Mouse (Mus musculus) hindbrain, embryonic 15.5 days (tissue): ENCODE data around the gene Gm10037. TPM values are rescaled to one million over a fixed set of nuclear protein-coding genes. Genes with fewer than 3 reads are reported as not detected.
"Not testable (repeated sequence)": the region's sequence is repeated elsewhere in the genome, so short reads cannot be mapped to it uniquely, and the experiment has no call there.

Source experiments
- ATAC-seq: fragments of 200-750 bp; cut with Nextera tagmentation; 2 replicates; pipeline ENCODE4 v1.8.0; 2017; ENCODE audit warnings: low read depth, moderate number of reproducible peaks, moderate TSS enrichment; ENCODE audit not compliant: low FRiP score
- H3K27ac ChIP-seq: fragments of 300-500 bp; sonication (generic); replicated peaks from 2 replicates; pipeline ENCODE4 v1.5.1; 2015; ENCODE audit warnings: mild to moderate bottlenecking, inconsistent platforms
- H3K27me3 ChIP-seq: fragments of 300-500 bp; sonication (generic); 2 replicates; pipeline ENCODE4 v1.6.1; 2015; ENCODE audit warnings: control low read depth, inconsistent platforms
- H3K36me3 ChIP-seq: fragments of 300-500 bp; sonication (generic); 2 replicates; pipeline ENCODE4 v1.6.1; 2015; ENCODE audit warnings: control low read depth, inconsistent platforms
- H3K4me1 ChIP-seq: fragments of 300-500 bp; sonication (generic); replicated peaks from 2 replicates; pipeline ENCODE4 v1.6.1; 2015; ENCODE audit warnings: control low read depth, inconsistent platforms
- H3K4me2 ChIP-seq: fragments of 300-500 bp; sonication (generic); 2 replicates; pipeline ENCODE4 v1.6.1; 2015; ENCODE audit warnings: moderate library complexity, mild to moderate bottlenecking, inconsistent platforms
- H3K4me3 ChIP-seq: fragments of 300-500 bp; sonication (generic); 2 replicates; pipeline ENCODE4 v1.5.1; 2015; ENCODE audit warnings: mild to moderate bottlenecking, inconsistent platforms
- H3K9ac ChIP-seq: fragments of 300-500 bp; sonication (generic); 2 replicates; pipeline ENCODE4 v1.6.1; 2015; ENCODE audit warnings: inconsistent platforms
- H3K9me3 ChIP-seq: fragments of 300-500 bp; sonication (generic); 2 replicates; pipeline ENCODE4 v1.6.1; 2016; ENCODE audit warnings: control low read depth, inconsistent platforms
- WGBS: fragments of 180-500 bp; shearing (Covaris S2); methylation state at CpG from one replicate; pipeline ENCODE4 v1.1.7; 2015; 5-methylcytosine and 5-hydroxymethylcytosine counted together
- polyA plus RNA-seq: library from polyadenylated mRNA; unstranded; fragments of >200 nt; fragmentation: Nextera tagmentation; extraction: Ambion mirVana; gene quantifications from 2 replicates; pipeline ENCODE4 v1.2.1, GENCODE M21; 2015

The Gm10037 gene
- polyA plus RNA-seq, result 5.8 and 6.3 TPM in 2 replicates

DNA sequence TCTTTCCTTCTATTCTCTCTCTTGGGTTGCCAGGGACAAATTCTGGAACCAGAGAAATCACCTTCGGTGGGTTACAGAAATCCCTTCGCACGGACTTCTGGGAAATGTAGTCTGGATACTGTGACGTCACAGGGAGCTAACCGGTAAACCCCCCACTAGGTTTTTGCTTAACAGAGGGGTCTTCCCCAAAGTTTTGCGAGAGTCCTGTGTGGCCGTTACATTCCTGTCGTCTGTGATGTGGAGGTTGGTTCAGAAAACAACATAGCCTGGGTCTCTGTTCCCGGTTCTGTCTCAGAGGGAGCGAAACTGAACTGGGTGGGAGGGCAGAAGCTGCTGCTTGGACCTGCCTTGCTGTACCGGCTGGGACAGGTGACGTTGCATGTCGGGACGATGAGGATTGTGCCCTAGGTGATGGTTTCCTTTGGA, at the start of gene Gm10037:
Gene Gm10037 (plus strand): TSS at position 196 of the 426 bp plus-strand sequence.
- Histone ChIP-seq H3K27ac (peak within 1 kb of the TSS; percentile 71), H3K27me3 (no peaks in the 10 kb centered on the region), H3K4me1 (peaks cover 6% of the 10 kb centered on the region; the same call in 1 of the 2 replicates), H3K9me3 (peaks cover 8% of the 10 kb centered on the region; the same call in 1 of the 2 replicates), H3K36me3 (peaks cover 12% of the 10 kb centered on the region), H3K9ac (peak within 1 kb of the TSS; percentile 58), H3K4me2 (peak within 1 kb of the TSS; percentile 76), H3K4me3 (peak within 1 kb of the TSS; percentile 48)
- ATAC-seq, result peak; percentile 88
- WGBS, result 6% methylated on average over 14 of the region's 14 CpGs

DNA sequence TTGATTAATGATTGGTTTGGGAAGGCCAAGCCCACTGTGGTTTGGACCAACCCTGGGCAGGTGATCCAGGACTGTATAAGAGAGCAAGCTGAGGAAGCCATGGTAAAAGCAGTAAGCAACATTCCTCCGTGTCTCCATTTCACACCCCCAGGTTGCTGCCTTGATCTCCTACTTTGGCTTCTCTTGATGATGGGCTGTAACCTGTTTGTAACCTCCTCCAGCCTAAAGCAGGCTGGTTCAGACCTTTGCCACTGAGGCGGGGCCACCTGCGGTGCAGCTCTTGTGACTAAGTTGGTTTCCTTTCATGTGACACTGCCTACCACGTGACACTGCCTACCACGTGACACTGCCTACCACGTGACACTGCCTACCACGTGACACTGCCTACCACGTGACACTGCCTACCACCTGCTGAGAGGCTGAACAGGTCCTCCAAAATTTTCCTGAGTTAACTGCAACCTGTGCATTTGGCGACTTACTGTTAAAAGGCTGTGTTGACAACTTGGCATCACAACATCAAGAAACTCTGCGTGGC, 38.9 kb upstream of the Gm10037 start:
- 95% methylated on average over 10 of the region's 10 CpGs for WGBS
- no peak overlapping the region for H3K4me2 ChIP-seq
- H3K27ac ChIP-seq, result no peak overlapping the region
- H3K9ac ChIP-seq, result no peak overlapping the region
- H3K27me3 ChIP-seq, result no peaks in the 10 kb centered on the region
- peaks cover 21% of the 10 kb centered on the region for H3K36me3 ChIP-seq
- H3K4me3 ChIP-seq, result no peak overlapping the region
- H3K4me1 ChIP-seq, result no peaks in the 10 kb centered on the region
- H3K9me3 ChIP-seq, result 0 out of 2 replicates have a peak, but pooled peaks cover 3% of the 10 kb centered on the region
- no peak for ATAC-seq

DNA sequence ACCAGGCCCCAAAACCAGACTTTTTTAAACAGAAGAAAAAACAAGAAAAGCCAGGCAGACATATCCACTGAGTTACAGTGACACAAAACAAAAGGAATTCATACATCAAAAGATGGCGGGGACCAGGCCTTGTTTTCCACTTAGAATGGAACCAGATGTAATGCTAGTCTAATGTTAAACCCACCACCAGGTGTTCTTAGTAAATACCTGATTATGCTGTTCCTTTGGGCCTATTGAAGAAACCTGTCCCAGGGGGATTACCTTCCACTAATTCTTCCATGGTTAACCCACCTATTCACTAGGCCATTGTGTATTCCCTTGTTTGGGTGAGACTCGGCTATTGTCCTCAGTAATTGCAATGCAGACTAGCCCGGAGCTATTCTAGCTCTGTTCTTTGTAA, 32.3 kb upstream of the Gm10037 start:
- no peak overlapping the region for H3K9ac ChIP-seq
- ATAC-seq, result no peak
- WGBS, result 65% methylated on average over 3 of the region's 3 CpGs

DNA sequence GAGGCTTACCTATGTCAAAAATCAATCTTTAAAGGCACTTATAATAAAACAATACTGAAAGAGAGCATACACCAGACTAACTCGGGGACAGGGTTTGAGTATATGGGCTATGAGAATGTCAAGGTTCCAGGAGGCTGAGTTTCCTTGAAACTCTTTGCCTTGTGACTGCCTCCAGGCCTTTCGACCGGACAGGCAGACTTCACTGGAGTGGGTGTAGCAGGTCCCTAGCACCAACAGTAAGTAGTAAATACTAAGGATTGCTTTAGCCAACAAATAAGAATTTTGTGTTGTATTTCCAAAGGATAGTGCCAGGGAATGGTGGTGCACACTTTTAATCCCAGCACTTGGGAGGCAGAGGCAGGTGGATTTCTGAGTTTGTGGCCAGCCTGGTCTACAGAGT, 31.8 kb upstream of the Gm10037 start:
- not testable (repeated sequence) for H3K9ac ChIP-seq, H3K27me3 ChIP-seq, H3K27ac ChIP-seq, H3K4me3 ChIP-seq, H3K36me3 ChIP-seq, H3K4me2 ChIP-seq, ATAC-seq, H3K9me3 ChIP-seq, H3K4me1 ChIP-seq
- WGBS, result 94% methylated on average over 3 of the region's 3 CpGs

More for the DNA sequence above, 32.3 kb upstream of the Gm10037 start:
- Histone ChIP-seq H3K27ac (no peak overlapping the region), H3K36me3 (no peaks in the 10 kb centered on the region), H3K4me3 (no peak overlapping the region), H3K9me3 (no peaks in the 10 kb centered on the region), H3K4me2 (no peak overlapping the region), H3K4me1 (no peaks in the 10 kb centered on the region), H3K27me3 (no peaks in the 10 kb centered on the region)

DNA sequence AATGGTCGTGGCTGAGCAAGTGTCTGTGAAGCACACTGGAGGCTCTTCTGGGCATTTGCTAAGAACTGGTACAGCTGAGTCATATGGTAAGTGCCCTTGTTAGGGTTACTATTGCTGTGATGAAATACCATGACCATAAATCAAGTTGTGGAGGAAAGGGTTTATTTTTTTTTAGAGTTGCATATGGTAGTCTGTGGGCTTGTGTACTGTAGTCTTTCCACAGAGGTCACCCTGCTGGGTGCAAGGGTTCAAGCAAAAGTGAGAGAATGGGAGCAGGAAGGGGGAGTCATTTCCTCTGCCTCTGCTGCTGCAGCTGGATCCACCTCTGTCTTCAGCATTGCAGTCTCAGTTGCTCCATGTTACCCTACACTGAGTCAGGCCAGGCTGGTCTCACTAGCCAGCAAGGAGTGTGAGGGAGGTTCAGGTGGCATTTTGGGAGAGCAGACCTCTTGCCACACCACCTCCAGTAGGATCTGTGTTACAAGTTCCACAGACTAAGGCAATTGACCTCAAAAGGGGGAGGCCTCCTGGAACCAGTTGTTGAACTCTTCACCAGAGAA, 19.2 kb upstream of the Gm10037 start:
- ATAC-seq, result no peak
- peaks cover 4% of the 10 kb centered on the region; the same call in 1 of the 2 replicates for H3K4me1 ChIP-seq
- no peak overlapping the region for H3K27ac ChIP-seq
- no peak overlapping the region for H3K4me2 ChIP-seq
- H3K9ac ChIP-seq, result no peak overlapping the region
- WGBS, result 76% methylated on average over 1 of the region's 1 CpGs
- no peaks in the 10 kb centered on the region for H3K27me3 ChIP-seq
- no peaks in the 10 kb centered on the region for H3K36me3 ChIP-seq
- H3K9me3 ChIP-seq, result no peaks in the 10 kb centered on the region
- H3K4me3 ChIP-seq, result no peak overlapping the region

DNA sequence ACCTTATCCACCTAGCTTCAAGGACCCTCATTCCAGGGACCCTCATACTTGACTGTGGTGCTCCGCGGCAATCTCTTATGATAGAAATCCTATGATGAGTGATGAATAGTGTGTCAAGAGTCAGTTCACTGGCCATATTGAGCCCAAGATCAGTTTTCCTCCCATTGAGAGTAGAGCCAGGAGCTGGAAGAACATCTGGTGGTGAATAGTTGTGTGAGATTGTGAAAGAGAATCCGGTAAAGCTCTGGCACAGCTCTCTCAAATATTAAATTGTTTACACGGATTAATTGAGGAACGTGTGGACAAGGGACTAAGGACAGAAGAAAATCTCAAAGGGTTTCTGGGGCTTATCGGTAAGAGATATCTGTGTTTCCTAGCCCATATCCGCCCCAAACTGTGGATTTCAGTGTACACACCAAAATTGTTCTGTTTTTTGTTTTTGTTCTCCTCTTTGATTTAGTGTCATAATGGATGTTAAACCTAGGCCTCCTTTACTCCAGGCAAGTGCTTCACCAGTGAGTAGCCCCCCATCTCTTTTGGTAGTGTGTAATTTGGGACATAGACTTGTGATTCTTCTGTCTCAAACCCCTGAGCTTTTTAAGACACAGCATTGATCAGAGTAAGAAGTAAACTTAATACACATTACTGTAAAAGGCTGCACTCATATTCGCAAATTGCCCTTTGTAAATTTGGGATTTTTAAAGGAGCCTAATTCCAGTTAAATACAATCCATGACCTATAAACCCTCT, 17.8 kb upstream of the Gm10037 start:
- H3K9me3 ChIP-seq, result no peaks in the 10 kb centered on the region
- peak overlapping the region; percentile 79; the same call in 1 of the 2 replicates for H3K9ac ChIP-seq
- peak overlapping the region; percentile 93; the same call in 1 of the 2 replicates for H3K27ac ChIP-seq
- peak overlapping the region; percentile 88 for H3K4me2 ChIP-seq
- no peaks in the 10 kb centered on the region for H3K27me3 ChIP-seq
- WGBS, result 78% methylated on average over 8 of the region's 8 CpGs
- peak overlapping the region; percentile 98 for H3K4me3 ChIP-seq
- H3K4me1 ChIP-seq, result peaks cover 4% of the 10 kb centered on the region; the same call in 1 of the 2 replicates
- no peak for ATAC-seq
- peaks cover 4% of the 10 kb centered on the region; the same call in 1 of the 2 replicates for H3K36me3 ChIP-seq

DNA sequence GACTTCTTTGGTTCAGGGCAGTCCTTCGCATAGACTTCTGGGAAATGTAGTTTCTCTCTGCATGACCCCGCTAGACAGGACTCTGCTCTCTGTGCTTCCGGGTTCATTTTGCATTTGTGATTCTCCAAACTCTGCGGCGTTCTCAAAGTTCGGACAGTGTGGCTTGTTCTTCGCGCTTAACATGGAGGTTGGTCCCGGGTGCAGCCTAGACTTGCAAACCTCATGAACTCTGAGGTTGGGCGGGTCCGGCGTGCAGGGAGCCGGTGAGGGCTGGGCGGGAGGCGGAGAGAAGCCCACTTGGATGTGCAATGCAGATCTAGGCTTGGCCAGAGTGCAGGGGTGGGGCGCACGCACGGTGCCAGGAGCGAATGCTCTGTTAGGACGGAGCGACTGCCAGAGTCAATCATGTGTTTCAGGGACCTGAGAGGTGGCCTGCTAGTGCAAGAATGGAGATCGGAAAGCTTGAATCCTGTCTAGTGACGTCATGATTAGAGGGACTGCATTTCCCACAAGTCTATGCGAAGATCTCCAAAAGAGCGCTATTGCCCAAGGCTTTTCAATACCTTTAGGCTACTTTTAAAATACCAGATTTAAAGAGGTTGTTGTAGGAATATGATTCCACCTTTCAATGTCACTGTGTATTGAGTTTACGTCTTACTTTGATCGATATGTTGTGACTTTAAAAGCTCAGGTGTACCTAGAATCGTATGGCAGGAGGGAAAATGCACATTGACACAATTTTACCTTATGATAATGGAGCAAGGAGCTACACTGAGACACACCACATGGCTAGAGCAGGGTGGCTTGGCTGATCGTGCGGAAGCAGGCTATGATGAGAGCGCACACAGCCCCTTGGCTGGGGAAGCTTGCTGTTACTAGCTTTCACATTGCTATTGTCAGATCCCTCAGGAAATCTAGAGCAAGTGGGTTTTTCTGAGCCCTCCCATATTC, 16.9 kb upstream of the Gm10037 start, which contains the start of gene Zfp273:
Gene Zfp273 (plus strand): TSS at position 31 of the 951 bp plus-strand sequence.
- H3K4me1 ChIP-seq, result peaks cover 4% of the 10 kb centered on the region; the same call in 1 of the 2 replicates
- no peaks in the 10 kb centered on the region for H3K27me3 ChIP-seq
- H3K9me3 ChIP-seq, result peaks cover 3% of the 10 kb centered on the region; the same call in 1 of the 2 replicates
- H3K9ac ChIP-seq, result peak within 1 kb of the TSS; percentile 79
- 4% methylated on average over 31 of the region's 31 CpGs for WGBS
- peak within 1 kb of the TSS; percentile 98 for H3K4me3 ChIP-seq
- H3K27ac ChIP-seq, result peak within 1 kb of the TSS; percentile 93
- ATAC-seq, result peak; percentile 96
- peak within 1 kb of the TSS; percentile 88 for H3K4me2 ChIP-seq
- peaks cover 11% of the 10 kb centered on the region for H3K36me3 ChIP-seq

DNA sequence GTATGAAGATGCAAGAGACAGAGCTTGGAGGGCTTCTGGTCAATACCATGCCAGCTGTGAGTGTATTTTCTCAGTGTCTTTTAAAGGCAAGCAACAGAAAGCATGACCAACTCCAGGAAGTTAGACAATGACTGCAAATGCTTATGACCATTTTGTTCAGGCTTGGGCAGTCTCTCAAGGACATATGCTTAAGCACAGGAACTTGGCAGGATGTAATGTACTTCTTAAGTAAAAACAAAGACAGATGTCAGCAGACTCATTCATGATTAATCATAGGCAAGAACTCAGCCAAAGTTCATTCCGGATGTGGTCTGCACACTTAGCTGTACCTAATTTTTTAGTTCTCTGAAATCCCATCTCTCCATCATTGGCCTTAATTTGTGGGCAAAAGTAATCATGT, 12.3 kb upstream of the Gm10037 start:
- Histone ChIP-seq H3K4me1 (peaks cover 4% of the 10 kb centered on the region; the same call in 1 of the 2 replicates), H3K27me3 (no peaks in the 10 kb centered on the region), H3K36me3 (peaks cover 37% of the 10 kb centered on the region), H3K4me3 (no peak overlapping the region), H3K27ac (no peak overlapping the region), H3K9me3 (peaks cover 11% of the 10 kb centered on the region; the same call in 1 of the 2 replicates), H3K9ac (no peak overlapping the region), H3K4me2 (no peak overlapping the region)
- 98% methylated on average over 1 of the region's 1 CpGs for WGBS
- no peak for ATAC-seq

DNA sequence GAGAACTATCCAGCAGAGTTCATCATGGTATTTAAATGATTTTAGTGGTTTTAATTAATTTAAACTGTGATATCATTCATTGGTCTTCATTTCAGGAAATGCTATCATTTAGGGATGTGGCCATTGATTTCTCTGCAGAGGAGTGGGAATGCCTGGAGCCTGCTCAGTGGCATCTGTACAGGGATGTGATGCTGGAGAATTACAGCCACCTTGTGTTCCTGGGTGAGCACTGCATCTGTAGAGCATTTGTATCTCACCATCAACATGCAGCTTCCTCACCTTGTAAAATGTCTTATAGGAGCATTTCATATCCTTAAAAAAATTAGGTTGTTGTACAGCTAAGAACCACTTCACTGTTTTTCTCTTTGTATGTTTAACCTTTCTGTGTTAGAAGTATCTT, 2.2 kb downstream of the Gm10037 start:
- not testable (repeated sequence) for H3K4me1 ChIP-seq, ATAC-seq, H3K27ac ChIP-seq

DNA sequence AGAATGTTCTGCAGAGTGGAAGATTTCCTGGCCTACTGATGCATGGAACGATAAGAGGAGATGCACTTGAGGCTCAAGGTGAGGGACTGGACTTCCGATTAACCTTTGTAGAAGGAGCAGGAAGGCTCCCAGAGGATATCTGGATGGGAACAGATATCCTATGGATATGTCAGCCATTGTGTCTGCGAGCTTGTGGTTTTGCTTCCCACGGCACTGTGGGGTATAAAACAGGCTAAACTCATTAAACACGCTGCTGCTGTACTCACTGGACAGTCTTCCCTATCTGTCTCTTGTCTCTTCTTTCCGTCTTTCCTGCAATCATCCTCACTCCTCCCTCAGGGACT, 12.8 kb downstream of the Gm10037 start:
- H3K27me3 ChIP-seq, result no peaks in the 10 kb centered on the region
- H3K4me1 ChIP-seq, result peaks cover 8% of the 10 kb centered on the region
- peak; percentile 25 for ATAC-seq
- peak overlapping the region; percentile 45 for H3K4me3 ChIP-seq
- H3K27ac ChIP-seq, result peak overlapping the region; percentile 64
- H3K9ac ChIP-seq, result peak overlapping the region; percentile 42; the same call in 1 of the 2 replicates
- H3K9me3 ChIP-seq, result no peaks in the 10 kb centered on the region
- H3K36me3 ChIP-seq, result no peaks in the 10 kb centered on the region
- peak overlapping the region; percentile 68 for H3K4me2 ChIP-seq
- WGBS, result 46% methylated on average over 6 of the region's 6 CpGs

More for the DNA sequence above, 2.2 kb downstream of the Gm10037 start:
- not testable (repeated sequence) for H3K36me3 ChIP-seq, H3K9me3 ChIP-seq, H3K4me2 ChIP-seq, H3K27me3 ChIP-seq, H3K4me3 ChIP-seq, H3K9ac ChIP-seq

DNA sequence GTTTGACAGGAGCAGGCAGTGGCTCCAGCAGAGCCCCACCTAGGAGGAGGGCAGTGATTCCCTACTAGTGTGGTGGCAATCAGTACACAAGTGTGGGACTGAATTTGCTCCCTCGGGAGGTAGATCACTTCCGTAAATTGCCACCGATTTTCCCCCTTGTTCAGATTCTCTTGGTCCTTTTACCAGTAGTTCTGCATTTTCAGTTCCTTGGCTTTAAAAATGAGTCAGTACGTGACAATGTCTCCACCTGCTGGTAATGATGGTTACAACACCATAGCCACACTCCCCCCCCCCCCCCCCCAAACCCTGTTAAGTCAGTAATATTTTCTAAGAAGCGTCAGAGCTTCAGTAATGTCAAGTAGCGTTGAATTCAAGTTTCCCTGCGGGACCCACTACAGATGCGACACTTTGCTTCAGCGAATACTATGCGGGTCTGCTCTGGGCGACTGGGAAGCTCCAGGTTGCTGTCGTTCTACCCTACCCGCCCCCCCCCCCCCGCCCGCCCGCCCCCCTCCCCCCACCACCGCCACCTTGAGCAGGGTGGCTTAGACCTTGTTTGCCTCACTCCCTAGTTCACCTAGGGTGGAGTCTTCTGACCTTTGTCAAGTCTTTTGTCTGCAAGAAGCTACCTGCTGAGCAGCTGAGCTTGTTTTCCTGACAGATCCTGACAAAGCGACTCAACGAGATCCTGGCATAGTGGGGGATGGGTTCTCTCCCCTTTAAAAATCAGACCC, 13.4 kb downstream of the Gm10037 start:
- peak overlapping the region; percentile 45 for H3K4me3 ChIP-seq
- H3K27me3 ChIP-seq, result no peaks in the 10 kb centered on the region
- H3K27ac ChIP-seq, result peak overlapping the region; percentile 64
- H3K36me3 ChIP-seq, result no peaks in the 10 kb centered on the region
- peaks cover 8% of the 10 kb centered on the region for H3K4me1 ChIP-seq
- H3K9me3 ChIP-seq, result no peaks in the 10 kb centered on the region
- peak overlapping the region; percentile 50 for H3K9ac ChIP-seq
- H3K4me2 ChIP-seq, result peak overlapping the region; percentile 68
- peak; percentile 87 for ATAC-seq
- 0% methylated on average over 18 of the region's 19 CpGs for WGBS
